Mouse (Mus musculus): ENCODE results near the gene Zfp617. TPM values are rescaled to one million over a fixed set of nuclear protein-coding genes. Genes with fewer than 3 reads are reported as not detected.
"Not testable (repeated sequence)": the region's sequence is repeated elsewhere in the genome, so short reads cannot be mapped to it uniquely, and the experiment has no call there.

Gene Zfp617
- polyA plus RNA-seq (2014; fragmentation: Nextera tagmentation; extraction: Ambion mirVana): 36.9 and 42.3 TPM in 2 replicates

GRCm38 (mm10) chr8:71908309-71909261 lies at the start of gene Zfp617, which contains the start of gene Zfp882:
TSS of gene Zfp617 (plus strand) at chr8:71908635.
TSS of gene Zfp882 (plus strand) at chr8:71908608.
- Histone ChIP-seq H3K27me3 (ENCODE audit: control insufficient read depth, insufficient read depth, low read length) (no peaks in the 10 kb centered on the region), H3K9ac (replicated peaks; ENCODE audit: low read length) (peak within 1 kb of the TSS; percentile 96), H3K27ac (replicated peaks; ENCODE audit: low read depth, low read length) (peak within 1 kb of the TSS; percentile 100), H3K4me2 (ENCODE audit: low read length) (peak within 1 kb of the TSS; percentile 58), H3K9me3 (ENCODE audit: control insufficient read depth, low read length) (no peaks in the 10 kb centered on the region), H3K36me3 (ENCODE audit: control insufficient read depth, insufficient read depth, low read length) (peaks cover 3% of the 10 kb centered on the region; the same call in 1 of the 2 replicates), H3K4me3 (replicated peaks; ENCODE audit: low read depth, low read length) (peak within 1 kb of the TSS; percentile 73), H3K4me1 (ENCODE audit: control insufficient read depth, insufficient read depth, low read length) (peaks cover 3% of the 10 kb centered on the region; the same call in 1 of the 2 replicates)
- DNase-seq: peak; percentile 93
- ATAC-seq (ENCODE audit: low FRiP score, low TSS enrichment): peak; percentile 94
- WGBS: 5% methylated on average over 47 of the region's 47 CpGs

- not testable (repeated sequence) for H3K27ac ChIP-seq (replicated peaks; ENCODE audit: low read depth, low read length); H3K4me1 ChIP-seq (ENCODE audit: control insufficient read depth, insufficient read depth, low read length); H3K9me3 ChIP-seq (ENCODE audit: control insufficient read depth, low read length); ATAC-seq (ENCODE audit: low FRiP score, low TSS enrichment); H3K27me3 ChIP-seq (ENCODE audit: control insufficient read depth, insufficient read depth, low read length); H3K36me3 ChIP-seq (ENCODE audit: control insufficient read depth, insufficient read depth, low read length); DNase-seq; H3K4me3 ChIP-seq (replicated peaks; ENCODE audit: low read depth, low read length); H3K4me2 ChIP-seq (ENCODE audit: low read length); H3K9ac ChIP-seq (replicated peaks; ENCODE audit: low read length)
- WGBS: 76% methylated on average over 1 of the region's 1 CpGs
Observed at GRCm38 (mm10) chr8:71861551-71861950, 46.9 kb upstream of the Zfp617 start.

GRCm38 (mm10) chr8:71862038-71862437 lies 46.4 kb upstream of the Zfp617 start:
- not testable (repeated sequence) for ATAC-seq (ENCODE audit: low FRiP score, low TSS enrichment); H3K4me2 ChIP-seq (ENCODE audit: low read length); H3K4me1 ChIP-seq (ENCODE audit: control insufficient read depth, insufficient read depth, low read length); H3K36me3 ChIP-seq (ENCODE audit: control insufficient read depth, insufficient read depth, low read length); H3K27ac ChIP-seq (replicated peaks; ENCODE audit: low read depth, low read length); H3K9me3 ChIP-seq (ENCODE audit: control insufficient read depth, low read length); H3K4me3 ChIP-seq (replicated peaks; ENCODE audit: low read depth, low read length); H3K9ac ChIP-seq (replicated peaks; ENCODE audit: low read length); DNase-seq; H3K27me3 ChIP-seq (ENCODE audit: control insufficient read depth, insufficient read depth, low read length)

GRCm38 (mm10) chr8:71881618-71882274 lies 26.7 kb upstream of the Zfp617 start, which contains the start of gene Zfp709:
TSS of gene Zfp709 (plus strand) at chr8:71882019.
- WGBS: 5% methylated on average over 44 of the region's 45 CpGs
- Histone ChIP-seq H3K4me1 (ENCODE audit: control insufficient read depth, insufficient read depth, low read length) (peaks cover 7% of the 10 kb centered on the region; the same call in 1 of the 2 replicates), H3K9ac (replicated peaks; ENCODE audit: low read length) (peak within 1 kb of the TSS; percentile 93), H3K4me3 (replicated peaks; ENCODE audit: low read depth, low read length) (peak within 1 kb of the TSS; percentile 75), H3K9me3 (ENCODE audit: control insufficient read depth, low read length) (peaks cover 18% of the 10 kb centered on the region), H3K36me3 (ENCODE audit: control insufficient read depth, insufficient read depth, low read length) (peaks cover 15% of the 10 kb centered on the region; the same call in 1 of the 2 replicates), H3K27ac (replicated peaks; ENCODE audit: low read depth, low read length) (peak within 1 kb of the TSS; percentile 84), H3K4me2 (ENCODE audit: low read length) (peak within 1 kb of the TSS; percentile 93), H3K27me3 (ENCODE audit: control insufficient read depth, insufficient read depth, low read length) (no peaks in the 10 kb centered on the region)
- peak; percentile 84 for ATAC-seq (ENCODE audit: low FRiP score, low TSS enrichment)
- DNase-seq: peak; percentile 77

GRCm38 (mm10) chr8:71900666-71901065 lies 7.8 kb upstream of the Zfp617 start:
- not testable (repeated sequence) for H3K36me3 ChIP-seq (ENCODE audit: control insufficient read depth, insufficient read depth, low read length); H3K9me3 ChIP-seq (ENCODE audit: control insufficient read depth, low read length); H3K9ac ChIP-seq (replicated peaks; ENCODE audit: low read length); H3K4me1 ChIP-seq (ENCODE audit: control insufficient read depth, insufficient read depth, low read length); ATAC-seq (ENCODE audit: low FRiP score, low TSS enrichment); H3K27me3 ChIP-seq (ENCODE audit: control insufficient read depth, insufficient read depth, low read length); H3K4me2 ChIP-seq (ENCODE audit: low read length); DNase-seq; H3K27ac ChIP-seq (replicated peaks; ENCODE audit: low read depth, low read length); H3K4me3 ChIP-seq (replicated peaks; ENCODE audit: low read depth, low read length)
- WGBS: 36% methylated on average over 11 of the region's 11 CpGs

GRCm38 (mm10) chr8:71903084-71903483 lies 5.4 kb upstream of the Zfp617 start:
- DNase-seq; H3K36me3 ChIP-seq (ENCODE audit: control insufficient read depth, insufficient read depth, low read length); H3K9ac ChIP-seq (replicated peaks; ENCODE audit: low read length); H3K27me3 ChIP-seq (ENCODE audit: control insufficient read depth, insufficient read depth, low read length); H3K27ac ChIP-seq (replicated peaks; ENCODE audit: low read depth, low read length); ATAC-seq (ENCODE audit: low FRiP score, low TSS enrichment); H3K9me3 ChIP-seq (ENCODE audit: control insufficient read depth, low read length); H3K4me2 ChIP-seq (ENCODE audit: low read length); H3K4me3 ChIP-seq (replicated peaks; ENCODE audit: low read depth, low read length); H3K4me1 ChIP-seq (ENCODE audit: control insufficient read depth, insufficient read depth, low read length): not testable (repeated sequence)
- WGBS: 76% methylated on average over 1 of the region's 1 CpGs

- no peaks in the 10 kb centered on the region for H3K9me3 ChIP-seq (ENCODE audit: control insufficient read depth, low read length)
- H3K9ac ChIP-seq (replicated peaks; ENCODE audit: low read length): no peak overlapping the region
- H3K27ac ChIP-seq (replicated peaks; ENCODE audit: low read depth, low read length): no peak overlapping the region
- WGBS: 97% methylated on average over 1 of the region's 1 CpGs
- ATAC-seq (ENCODE audit: low FRiP score, low TSS enrichment) (no peak), DNase-seq (no peak)
- H3K4me2 ChIP-seq (ENCODE audit: low read length): no peak overlapping the region
- no peaks in the 10 kb centered on the region for H3K27me3 ChIP-seq (ENCODE audit: control insufficient read depth, insufficient read depth, low read length)
- H3K4me3 ChIP-seq (replicated peaks; ENCODE audit: low read depth, low read length): no peak overlapping the region
- peaks cover 3% of the 10 kb centered on the region; the same call in 1 of the 2 replicates for H3K4me1 ChIP-seq (ENCODE audit: control insufficient read depth, insufficient read depth, low read length)
- H3K36me3 ChIP-seq (ENCODE audit: control insufficient read depth, insufficient read depth, low read length): no peaks in the 10 kb centered on the region
Observed at GRCm38 (mm10) chr8:71906809-71907208, 1.6 kb upstream of the Zfp617 start.

GRCm38 (mm10) chr8:71907798-71908257 lies 607 bp upstream of the Zfp617 start:
- Histone ChIP-seq H3K4me3 (replicated peaks; ENCODE audit: low read depth, low read length) (peak overlapping the region; percentile 73), H3K27ac (replicated peaks; ENCODE audit: low read depth, low read length) (peak overlapping the region; percentile 100), H3K4me2 (ENCODE audit: low read length) (peak overlapping the region; percentile 58), H3K27me3 (ENCODE audit: control insufficient read depth, insufficient read depth, low read length) (no peaks in the 10 kb centered on the region), H3K4me1 (ENCODE audit: control insufficient read depth, insufficient read depth, low read length) (peaks cover 3% of the 10 kb centered on the region; the same call in 1 of the 2 replicates), H3K9me3 (ENCODE audit: control insufficient read depth, low read length) (no peaks in the 10 kb centered on the region), H3K36me3 (ENCODE audit: control insufficient read depth, insufficient read depth, low read length) (no peaks in the 10 kb centered on the region), H3K9ac (replicated peaks; ENCODE audit: low read length) (peak overlapping the region; percentile 96)
- DNase-seq (no peak), ATAC-seq (ENCODE audit: low FRiP score, low TSS enrichment) (no peak)
- 97% methylated on average over 5 of the region's 5 CpGs for WGBS
